Mouse (Mus musculus) common myeloid progenitor, adult 5-6 weeks (primary cell): ENCODE measurements at regions not wholly inside any gene's neighbourhood (a gene's known extent, or its start where the extent isn't known, plus 50 kb on each side); places are given as distances from the start of the nearest gene placed in this dataset.

Source experiments
- ATAC-seq: replicated peaks from 2 replicates; pipeline ENCODE4 v1.8.0; 2016; ENCODE audit warnings: low read depth, mild to moderate bottlenecking, moderate TSS enrichment, inconsistent platforms; ENCODE audit not compliant: poor library complexity, severe bottlenecking

DNA sequence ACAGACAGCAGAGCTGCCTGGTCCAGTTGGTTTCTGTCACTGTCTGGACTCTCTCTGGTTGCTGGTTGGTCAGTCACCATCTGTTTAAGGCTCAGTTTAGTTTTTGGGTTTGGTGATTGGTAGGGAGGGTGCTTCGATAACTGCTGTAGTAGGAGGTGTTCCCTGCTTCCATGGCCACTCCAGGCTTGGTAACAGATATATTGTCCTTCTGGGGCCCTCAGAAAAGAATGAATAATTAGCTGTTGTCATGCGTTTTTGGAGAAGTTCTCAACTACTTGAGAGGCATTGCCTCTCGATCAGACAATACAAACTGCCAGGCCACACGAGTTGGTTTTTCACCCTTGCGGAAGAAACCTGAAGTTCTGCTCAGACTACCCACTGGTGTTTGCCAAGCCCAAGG lies 451.7 kb downstream of the Sox2 start:
- ATAC-seq, result no peak

DNA sequence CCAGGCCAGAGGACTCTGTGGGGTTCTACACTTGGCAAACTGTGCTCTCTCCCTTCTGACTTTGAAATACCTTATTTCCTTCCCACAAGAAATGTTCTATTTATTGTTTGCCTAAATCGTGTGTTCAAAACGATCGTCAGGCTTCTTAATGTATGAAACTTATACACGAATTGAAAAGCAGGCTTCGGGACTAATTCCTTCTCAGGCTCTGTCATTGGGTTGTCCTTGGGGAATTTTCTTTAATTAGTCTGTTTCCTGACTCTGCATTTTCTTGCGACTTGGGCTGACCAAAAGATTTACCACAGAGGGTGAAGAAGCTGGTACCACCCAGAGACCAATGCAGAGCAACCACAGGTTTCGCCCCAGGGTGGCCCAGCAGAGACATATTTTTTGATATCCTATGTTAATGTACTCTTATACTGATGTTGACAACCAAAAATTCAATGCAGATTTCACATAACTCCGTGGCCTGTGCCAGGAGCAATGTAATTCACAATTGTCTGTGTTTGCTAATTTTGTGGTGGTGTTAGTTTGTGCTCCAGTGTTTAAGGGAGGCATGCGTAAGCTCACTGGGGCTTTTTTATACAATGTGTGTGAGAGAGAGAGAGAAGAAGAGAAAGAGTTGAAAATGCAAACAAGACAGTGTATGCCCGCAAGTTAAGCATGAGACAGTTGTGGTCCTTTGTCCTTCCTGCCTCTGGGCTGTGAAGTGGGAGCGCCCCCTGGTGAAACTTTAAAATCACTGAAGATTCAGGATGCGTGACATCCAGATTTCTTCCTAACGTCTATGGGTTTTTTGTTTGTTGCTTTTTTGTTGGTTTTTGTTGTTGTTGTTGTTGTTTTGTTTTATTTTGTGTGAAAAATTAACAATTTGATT lies 452.7 kb downstream of the Sox2 start:
- peak; percentile 74 for ATAC-seq

DNA sequence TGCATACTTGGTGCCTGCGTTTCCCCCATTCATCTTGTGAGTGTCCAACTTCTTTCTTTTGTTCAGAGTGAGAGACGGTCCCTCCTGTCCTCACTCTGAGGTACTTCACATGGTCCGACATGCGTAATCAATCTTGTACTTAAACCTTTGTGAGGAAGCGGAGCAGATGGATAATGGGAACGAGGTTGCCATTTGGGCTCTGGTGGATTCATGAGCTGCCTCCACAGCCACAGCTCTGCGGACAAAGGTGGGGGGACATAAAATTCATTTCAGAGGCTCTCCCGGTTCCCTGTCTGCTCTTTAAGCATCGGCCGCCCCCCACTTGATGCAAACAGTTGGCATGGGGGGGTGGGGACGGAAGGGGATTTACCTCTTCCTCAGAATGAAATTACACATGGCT lies 454.7 kb downstream of the Sox2 start:
- ATAC-seq, result no peak

DNA sequence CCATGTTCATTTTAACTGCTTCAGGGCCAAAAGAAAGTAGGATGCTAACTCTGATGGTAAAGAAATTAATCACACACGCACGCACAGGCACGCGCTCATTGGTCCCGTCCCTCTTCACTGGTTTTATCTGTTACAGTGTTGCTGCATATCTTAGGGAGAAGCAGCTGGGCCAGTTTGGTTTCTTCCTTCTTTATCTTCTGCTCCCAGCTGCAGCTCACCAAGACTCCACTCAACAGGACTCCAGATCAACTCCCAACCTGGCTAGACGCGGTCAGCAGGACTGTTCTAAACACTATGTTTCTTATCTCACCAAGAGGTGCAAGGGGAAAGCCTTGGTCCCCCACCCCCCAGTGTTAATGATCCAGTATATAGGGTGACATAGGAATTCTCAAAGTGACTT lies 455.9 kb downstream of the Sox2 start:
- no peak for ATAC-seq

DNA sequence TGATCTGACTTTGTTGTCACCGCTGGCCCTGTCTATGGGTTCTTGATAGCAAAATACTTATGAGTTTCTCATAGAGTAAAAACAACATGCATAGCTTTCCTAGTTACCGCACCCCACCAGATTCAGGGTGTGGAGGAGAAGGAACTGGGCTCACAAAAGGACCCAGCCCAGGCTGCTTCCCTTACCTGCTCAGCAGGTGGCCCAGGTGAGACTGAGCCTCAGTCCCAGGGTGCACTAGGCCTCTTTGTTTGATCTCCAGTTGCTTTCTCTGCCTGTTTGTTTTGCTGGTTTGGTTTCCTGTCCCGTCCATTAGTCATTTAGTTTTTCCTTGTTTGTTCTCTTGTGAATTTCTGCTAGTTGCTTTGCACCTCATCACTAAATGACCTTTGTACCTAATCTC lies 483.3 kb downstream of the Sox2 start:
- ATAC-seq, result no peak

- ATAC-seq, result no peak
These were observed 491.5 kb downstream of the Sox2 start for GRCm38 (mm10) chr3:35141500-35142220.

DNA sequence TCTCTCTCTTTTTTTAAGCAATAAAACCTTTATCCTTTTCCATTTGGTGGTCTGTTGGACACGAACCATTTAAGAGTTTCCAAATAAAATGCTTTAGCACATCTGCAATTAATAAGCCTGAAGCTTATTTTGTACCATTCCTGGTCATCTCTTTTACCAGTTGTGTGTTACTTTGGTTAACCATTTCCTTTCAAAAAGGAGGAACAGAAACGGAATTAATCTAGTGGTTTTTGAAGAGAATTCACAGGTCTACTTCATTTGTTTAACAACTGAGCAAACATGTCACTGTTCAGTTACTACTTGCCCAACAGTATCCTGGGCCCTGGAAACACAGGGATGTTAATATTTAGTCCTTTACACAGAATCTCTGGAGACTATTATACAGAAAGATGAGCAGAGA lies 492.5 kb downstream of the Sox2 start:
- no peak for ATAC-seq

DNA sequence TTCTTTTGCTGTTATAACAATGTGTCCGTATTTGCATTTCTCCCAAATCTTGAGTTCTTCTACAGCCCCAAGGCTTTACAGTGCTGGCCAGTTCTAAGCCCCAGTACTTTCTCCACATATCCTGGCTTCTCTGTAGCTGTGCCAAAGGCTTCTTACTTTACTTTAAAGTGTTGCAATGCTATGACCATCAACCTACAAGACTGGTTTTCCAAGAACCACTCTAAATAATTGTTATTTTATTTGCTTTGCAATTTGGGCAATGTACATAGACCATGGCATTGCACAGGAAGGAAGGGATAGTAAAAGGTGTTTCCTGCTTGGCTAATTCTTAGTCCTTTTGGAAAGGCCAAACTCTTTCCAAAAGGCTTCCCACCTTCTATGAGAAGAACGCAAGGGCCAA lies 495.4 kb downstream of the Sox2 start:
- ATAC-seq, result no peak

DNA sequence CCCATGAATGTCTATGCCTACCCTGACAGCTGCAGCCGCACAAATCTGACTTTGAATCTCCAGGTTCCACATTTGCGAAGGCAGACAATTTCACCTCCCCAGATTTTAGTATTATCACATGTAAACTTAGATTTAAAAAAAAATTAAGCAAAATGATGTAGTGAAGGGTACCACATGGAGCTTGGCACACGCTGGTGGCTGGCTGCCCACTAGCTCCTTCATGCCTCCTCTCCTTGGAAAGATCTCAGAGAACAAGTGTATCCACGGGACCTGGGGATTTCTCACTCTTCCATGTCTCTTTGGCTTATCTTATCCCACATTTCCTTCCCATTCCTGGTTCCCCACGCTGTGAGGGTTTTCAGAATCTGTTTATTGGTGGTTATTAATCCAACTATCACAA lies 496.5 kb downstream of the Sox2 start:
- ATAC-seq, result no peak

- no peak for ATAC-seq
These were observed 499.1 kb downstream of the Sox2 start for GRCm38 (mm10) chr3:35149251-35149691.

DNA sequence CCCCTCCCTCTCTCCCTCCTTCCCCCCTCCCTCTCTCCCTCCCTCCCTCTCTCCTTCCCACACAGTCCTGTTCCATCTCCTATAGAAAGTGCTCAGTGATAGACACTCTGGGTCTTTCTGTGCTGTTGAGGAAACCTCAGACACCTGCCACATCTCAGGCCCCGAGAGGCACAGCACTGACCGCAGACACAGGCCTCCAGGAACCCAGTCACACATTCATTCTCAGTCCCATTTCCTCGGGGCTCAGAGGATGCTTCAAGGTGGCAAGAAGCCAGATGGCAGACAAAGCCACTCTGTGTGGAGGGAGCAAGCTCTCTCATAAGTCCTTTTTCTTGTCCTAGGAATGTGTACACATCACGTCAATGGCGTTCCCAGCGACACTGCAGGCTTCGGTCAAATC lies 502.0 kb downstream of the Sox2 start:
- no peak for ATAC-seq

GRCm38 (mm10) chr3:35154266-35154665 lies 504.1 kb downstream of the Sox2 start:
- no peak for ATAC-seq

- ATAC-seq, result no peak
These were observed 518.5 kb downstream of the Sox2 start for GRCm38 (mm10) chr3:35168676-35169075.

GRCm38 (mm10) chr3:35178759-35179440 lies 528.7 kb downstream of the Sox2 start:
- ATAC-seq, result no peak

DNA sequence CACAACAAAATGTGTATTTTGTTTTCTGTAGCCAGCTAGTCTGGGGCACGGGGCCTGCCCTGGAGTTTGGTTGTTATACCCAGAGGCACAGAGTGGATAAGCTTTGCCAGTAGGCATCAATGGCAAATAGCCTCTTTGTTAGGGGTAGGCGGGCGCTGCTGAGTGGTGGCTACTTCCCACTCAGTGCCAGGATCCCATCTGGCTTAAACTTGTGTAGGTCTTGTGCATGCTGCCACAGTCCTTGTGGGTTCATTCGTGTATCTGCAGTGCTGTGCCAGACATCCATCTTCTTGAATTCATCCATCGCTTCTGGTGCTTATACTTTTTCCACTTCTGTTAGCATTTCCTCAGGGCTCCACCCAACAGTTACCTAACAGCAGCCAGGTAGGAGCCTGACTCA lies 545.4 kb upstream of the Atp11b start:
- ATAC-seq, result no peak

DNA sequence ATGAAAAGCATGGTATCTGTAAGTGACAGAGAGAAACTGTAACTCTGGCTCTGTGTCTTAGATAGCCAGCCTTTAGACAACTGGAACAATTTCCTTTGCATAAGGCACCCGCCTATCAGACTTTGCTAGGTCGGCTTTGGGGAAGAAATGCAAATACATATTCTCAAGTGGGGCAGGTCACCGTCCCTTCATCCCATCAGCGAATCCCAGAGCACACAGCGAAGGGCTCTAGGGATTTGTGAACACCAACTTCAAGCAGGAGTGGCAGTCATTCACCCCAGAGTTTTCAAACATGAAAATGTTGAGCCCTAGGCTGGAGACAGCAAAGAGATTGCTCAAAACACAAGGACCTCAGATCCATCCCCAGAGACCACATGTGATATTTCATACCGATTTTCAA lies 534.5 kb upstream of the Atp11b start:
- no peak for ATAC-seq

DNA sequence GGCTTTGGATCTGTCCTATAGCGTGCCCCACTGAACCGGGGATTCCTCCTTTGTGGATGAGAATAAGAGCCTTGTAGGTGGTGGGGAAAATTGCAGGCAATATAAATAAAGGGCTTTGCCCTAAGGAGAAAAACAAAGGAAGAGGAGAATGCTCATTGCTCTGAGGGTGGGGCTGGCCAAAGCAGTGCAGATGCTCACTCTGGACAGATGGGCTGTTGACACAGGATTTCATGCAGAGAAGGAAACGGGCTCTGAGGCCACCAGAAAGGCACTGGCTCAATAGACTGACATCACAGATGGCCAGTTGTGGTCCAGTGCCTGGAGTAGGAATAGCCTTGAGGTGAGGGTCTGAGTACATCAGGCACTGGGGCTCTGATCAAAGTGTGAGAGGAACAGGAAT lies 532.7 kb upstream of the Atp11b start:
- ATAC-seq, result no peak

- no peak for ATAC-seq
These were observed 531.7 kb upstream of the Atp11b start for GRCm38 (mm10) chr3:35222251-35222650.

GRCm38 (mm10) chr3:35225051-35225701 lies 528.7 kb upstream of the Atp11b start:
- no peak for ATAC-seq

DNA sequence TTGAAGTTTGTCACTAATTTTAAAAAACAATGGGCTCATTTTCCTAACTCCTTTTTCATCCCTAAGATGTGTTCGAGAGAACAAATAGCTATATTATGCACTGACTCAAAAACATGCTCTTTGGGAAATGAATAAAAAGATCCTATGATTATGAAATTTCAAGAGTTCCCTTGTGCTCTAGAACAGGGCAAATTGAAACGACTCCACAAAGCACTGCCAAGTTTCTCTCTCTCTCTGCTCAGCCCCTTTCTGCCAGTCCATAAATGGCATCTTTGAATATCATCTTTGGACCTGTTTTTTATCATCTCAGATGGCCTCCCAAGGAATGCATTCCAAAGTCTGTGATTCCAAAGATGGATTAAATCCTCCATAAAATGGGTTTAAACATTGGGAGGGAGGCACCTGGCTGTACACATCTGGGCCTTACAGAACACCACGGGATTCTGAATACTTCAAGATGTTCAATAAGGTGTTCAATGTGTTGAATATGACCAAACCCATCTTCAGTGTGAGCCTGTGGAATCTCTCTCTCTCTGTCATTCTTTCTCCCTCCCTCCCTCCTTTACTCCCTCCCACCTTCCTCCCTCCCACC lies 528.0 kb upstream of the Atp11b start:
- no peak for ATAC-seq
